Mouse (Mus musculus): ENCODE results near the gene Drosha. TPM values are rescaled to one million over a fixed set of nuclear protein-coding genes. Genes with fewer than 3 reads are reported as not detected.

The Drosha gene
- polyA plus RNA-seq, 1 experiment from 2014 or later: 8.4 TPM

GRCm38 (mm10) chr15:12824965-12825364, 350 bp downstream of the Drosha start:
- H3K27me3 ChIP-seq (replicated peaks; ENCODE audit: control insufficient read depth, insufficient read depth, low read length): no peaks in the 10 kb centered on the region
- peak overlapping the region; percentile 57 for H3K27ac ChIP-seq (ENCODE audit: low read depth, low read length)
- peaks cover 6% of the 10 kb centered on the region for H3K4me1 ChIP-seq (replicated peaks; ENCODE audit: control insufficient read depth, insufficient read depth, low read length)
- ATAC-seq: peak; percentile 48
- under 1% methylated on average over 31 of the region's 31 CpGs for WGBS
- peak; percentile 31 for TF ChIP-seq CTCF (IDR thresholded peaks at IDR 0.05; ENCODE audit: low read depth)
- peaks cover 31% of the 10 kb centered on the region for H3K36me3 ChIP-seq (ENCODE audit: control insufficient read depth, insufficient read depth)
- peak overlapping the region; percentile 74 for H3K9ac ChIP-seq (ENCODE audit: low read depth, low read length)
- peak overlapping the region; percentile 91 for H3K4me2 ChIP-seq (replicated peaks; ENCODE audit: low read depth)
- peak overlapping the region; percentile 70 for H3K4me3 ChIP-seq (ENCODE audit: low read depth, low read length)
- H3K9me3 ChIP-seq (ENCODE audit: control insufficient read depth): no peaks in the 10 kb centered on the region

GRCm38 (mm10) chr15:12825408-12825807, 793 bp downstream of the Drosha start:
- WGBS: 46% methylated on average over 12 of the region's 12 CpGs
- H3K4me2 ChIP-seq (replicated peaks; ENCODE audit: low read depth): peak overlapping the region; percentile 91
- H3K27ac ChIP-seq (ENCODE audit: low read depth, low read length): no peak overlapping the region

GRCm38 (mm10) chr15:12829878-12830277, 5.3 kb downstream of the Drosha start:
- ATAC-seq: no peak
- H3K27ac ChIP-seq (ENCODE audit: low read depth, low read length): no peak overlapping the region
- H3K4me3 ChIP-seq (ENCODE audit: low read depth, low read length): no peak overlapping the region
- H3K9ac ChIP-seq (ENCODE audit: low read depth, low read length): no peak overlapping the region
- no peak for TF ChIP-seq CTCF (IDR thresholded peaks at IDR 0.05; ENCODE audit: low read depth)
- no peaks in the 10 kb centered on the region for H3K9me3 ChIP-seq (ENCODE audit: control insufficient read depth)
- H3K4me1 ChIP-seq (replicated peaks; ENCODE audit: control insufficient read depth, insufficient read depth, low read length): peaks cover 4% of the 10 kb centered on the region; the same call in 1 of the 2 replicates
- H3K27me3 ChIP-seq (replicated peaks; ENCODE audit: control insufficient read depth, insufficient read depth, low read length): no peaks in the 10 kb centered on the region
- peaks cover 40% of the 10 kb centered on the region for H3K36me3 ChIP-seq (ENCODE audit: control insufficient read depth, insufficient read depth)
- H3K4me2 ChIP-seq (replicated peaks; ENCODE audit: low read depth): no peak overlapping the region
- WGBS: 88% methylated on average over 3 of the region's 3 CpGs

More at GRCm38 (mm10) chr15:12825408-12825807, 793 bp downstream of the Drosha start:
- TF ChIP-seq CTCF (IDR thresholded peaks at IDR 0.05; ENCODE audit: low read depth): no peak
- Histone ChIP-seq H3K27me3 (replicated peaks; ENCODE audit: control insufficient read depth, insufficient read depth, low read length) (no peaks in the 10 kb centered on the region), H3K9me3 (ENCODE audit: control insufficient read depth) (no peaks in the 10 kb centered on the region), H3K9ac (ENCODE audit: low read depth, low read length) (peak overlapping the region; percentile 74), H3K4me3 (ENCODE audit: low read depth, low read length) (peak overlapping the region; percentile 70), H3K4me1 (replicated peaks; ENCODE audit: control insufficient read depth, insufficient read depth, low read length) (peaks cover 6% of the 10 kb centered on the region), H3K36me3 (ENCODE audit: control insufficient read depth, insufficient read depth) (peaks cover 31% of the 10 kb centered on the region)
- ATAC-seq: no peak

- H3K27me3 ChIP-seq (replicated peaks; ENCODE audit: control insufficient read depth, insufficient read depth, low read length): no peaks in the 10 kb centered on the region
- no peak overlapping the region for H3K27ac ChIP-seq (ENCODE audit: low read depth, low read length)
- peaks cover 52% of the 10 kb centered on the region for H3K36me3 ChIP-seq (ENCODE audit: control insufficient read depth, insufficient read depth)
- no peaks in the 10 kb centered on the region for H3K4me1 ChIP-seq (replicated peaks; ENCODE audit: control insufficient read depth, insufficient read depth, low read length)
- H3K9ac ChIP-seq (ENCODE audit: low read depth, low read length): no peak overlapping the region
- WGBS: 88% methylated on average over 4 of the region's 4 CpGs
- H3K4me2 ChIP-seq (replicated peaks; ENCODE audit: low read depth): no peak overlapping the region
- no peaks in the 10 kb centered on the region for H3K9me3 ChIP-seq (ENCODE audit: control insufficient read depth)
- ATAC-seq: no peak
- no peak for TF ChIP-seq CTCF (IDR thresholded peaks at IDR 0.05; ENCODE audit: low read depth)
- no peak overlapping the region for H3K4me3 ChIP-seq (ENCODE audit: low read depth, low read length)
These were observed 8.0 kb downstream of the Drosha start for GRCm38 (mm10) chr15:12832599-12832998.

GRCm38 (mm10) chr15:12833385-12833784, 8.8 kb downstream of the Drosha start:
- H3K27me3 ChIP-seq (replicated peaks; ENCODE audit: control insufficient read depth, insufficient read depth, low read length): no peaks in the 10 kb centered on the region
- no peak overlapping the region for H3K4me3 ChIP-seq (ENCODE audit: low read depth, low read length)
- H3K4me1 ChIP-seq (replicated peaks; ENCODE audit: control insufficient read depth, insufficient read depth, low read length): no peaks in the 10 kb centered on the region
- TF ChIP-seq CTCF (IDR thresholded peaks at IDR 0.05; ENCODE audit: low read depth): no peak
- WGBS: 99% methylated on average over 31 of the region's 31 CpGs
- ATAC-seq: no peak
- no peak overlapping the region for H3K9ac ChIP-seq (ENCODE audit: low read depth, low read length)
- no peak overlapping the region for H3K27ac ChIP-seq (ENCODE audit: low read depth, low read length)
- no peak overlapping the region for H3K4me2 ChIP-seq (replicated peaks; ENCODE audit: low read depth)
- peaks cover 56% of the 10 kb centered on the region for H3K36me3 ChIP-seq (ENCODE audit: control insufficient read depth, insufficient read depth)
- no peaks in the 10 kb centered on the region for H3K9me3 ChIP-seq (ENCODE audit: control insufficient read depth)

- H3K27ac ChIP-seq (ENCODE audit: low read depth, low read length): no peak overlapping the region
- no peak overlapping the region for H3K4me2 ChIP-seq (replicated peaks; ENCODE audit: low read depth)
- 95% methylated on average over 24 of the region's 24 CpGs for WGBS
- no peak for ATAC-seq
- no peaks in the 10 kb centered on the region for H3K4me1 ChIP-seq (replicated peaks; ENCODE audit: control insufficient read depth, insufficient read depth, low read length)
- H3K9ac ChIP-seq (ENCODE audit: low read depth, low read length): no peak overlapping the region
- no peak for TF ChIP-seq CTCF (IDR thresholded peaks at IDR 0.05; ENCODE audit: low read depth)
- no peaks in the 10 kb centered on the region for H3K9me3 ChIP-seq (ENCODE audit: control insufficient read depth)
- H3K36me3 ChIP-seq (ENCODE audit: control insufficient read depth, insufficient read depth): peaks cover 51% of the 10 kb centered on the region
- no peaks in the 10 kb centered on the region for H3K27me3 ChIP-seq (replicated peaks; ENCODE audit: control insufficient read depth, insufficient read depth, low read length)
- no peak overlapping the region for H3K4me3 ChIP-seq (ENCODE audit: low read depth, low read length)
These were observed 9.6 kb downstream of the Drosha start for GRCm38 (mm10) chr15:12834231-12834630.

- Histone ChIP-seq H3K9me3 (ENCODE audit: control insufficient read depth) (no peaks in the 10 kb centered on the region), H3K36me3 (ENCODE audit: control insufficient read depth, insufficient read depth) (peaks cover 66% of the 10 kb centered on the region), H3K4me1 (replicated peaks; ENCODE audit: control insufficient read depth, insufficient read depth, low read length) (no peaks in the 10 kb centered on the region), H3K9ac (ENCODE audit: low read depth, low read length) (no peak overlapping the region), H3K27me3 (replicated peaks; ENCODE audit: control insufficient read depth, insufficient read depth, low read length) (no peaks in the 10 kb centered on the region), H3K27ac (ENCODE audit: low read depth, low read length) (no peak overlapping the region), H3K4me3 (ENCODE audit: low read depth, low read length) (no peak overlapping the region), H3K4me2 (replicated peaks; ENCODE audit: low read depth) (no peak overlapping the region)
- ATAC-seq: no peak
- no peak for TF ChIP-seq CTCF (IDR thresholded peaks at IDR 0.05; ENCODE audit: low read depth)
- WGBS: 94% methylated on average over 11 of the region's 11 CpGs
These were observed 16.1 kb downstream of the Drosha start for GRCm38 (mm10) chr15:12840737-12841136.

Measured in intestine, postnatal 0 days (tissue).